Mouse (Mus musculus) forebrain, embryonic 15.5 days (tissue): ENCODE measurements around the gene Chpf2. TPM values are rescaled to one million over a fixed set of nuclear protein-coding genes. Genes with fewer than 3 reads are reported as not detected.

Experiments
- ATAC-seq: fragments of 200-750 bp; cut with Nextera tagmentation; replicated peaks from 2 replicates; pipeline ENCODE4 v1.8.0; 2017; ENCODE audit warnings: mild to moderate bottlenecking, moderate TSS enrichment, moderate library complexity
- H3K27ac ChIP-seq: fragments of 300-500 bp; sonication (generic); replicated peaks from 2 replicates; pipeline ENCODE4 v1.5.1; 2015; ENCODE audit warnings: mild to moderate bottlenecking, inconsistent platforms
- H3K27me3 ChIP-seq: fragments of 300-500 bp; sonication (generic); 2 replicates; pipeline ENCODE4 v1.6.1; 2015; ENCODE audit warnings: inconsistent platforms
- H3K36me3 ChIP-seq: fragments of 300-500 bp; sonication (generic); 2 replicates; pipeline ENCODE4 v1.6.1; 2015; ENCODE audit warnings: mild to moderate bottlenecking, inconsistent platforms
- H3K4me1 ChIP-seq: fragments of 300-500 bp; sonication (generic); 2 replicates; pipeline ENCODE4 v1.6.1; 2015; ENCODE audit warnings: inconsistent platforms
- H3K4me2 ChIP-seq: fragments of 300-500 bp; sonication (generic); replicated peaks from 2 replicates; pipeline ENCODE4 v1.6.1; 2015; ENCODE audit warnings: mild to moderate bottlenecking, inconsistent platforms
- H3K4me3 ChIP-seq: fragments of 300-500 bp; sonication (generic); 2 replicates; pipeline ENCODE4 v1.5.1; 2015; ENCODE audit warnings: mild to moderate bottlenecking, inconsistent platforms
- H3K9ac ChIP-seq: fragments of 300-500 bp; sonication (generic); replicated peaks from 2 replicates; pipeline ENCODE4 v1.6.1; 2015; ENCODE audit warnings: mild to moderate bottlenecking, inconsistent platforms
- H3K9me3 ChIP-seq: fragments of 300-500 bp; sonication (generic); 2 replicates; pipeline ENCODE4 v1.6.1; 2016; ENCODE audit warnings: inconsistent platforms
- WGBS: fragments of 180-500 bp; shearing (Covaris S2); methylation state at CpG from one replicate; pipeline ENCODE4 v1.1.7; 2015; ENCODE audit warnings: mixed read lengths; 5-methylcytosine and 5-hydroxymethylcytosine counted together
- polyA plus RNA-seq: library from polyadenylated mRNA; unstranded; fragments of >200 nt; fragmentation: Nextera tagmentation; extraction: Ambion mirVana; gene quantifications from 2 replicates; pipeline ENCODE4 v1.2.1, GENCODE M21; 2015

The Chpf2 gene
- polyA plus RNA-seq, 1 experiment from 2014 or later = 21.1 TPM

GRCm38 (mm10) chr5:24601071-24601835, 14.7 kb downstream of the Chpf2 start:
- no peaks in the 10 kb centered on the region for H3K27me3 ChIP-seq
- peak overlapping the region; percentile 82 for H3K4me2 ChIP-seq
- no peak for ATAC-seq
- peak overlapping the region; percentile 82 for H3K9ac ChIP-seq
- no peaks in the 10 kb centered on the region for H3K9me3 ChIP-seq
- H3K4me3 ChIP-seq = peak overlapping the region; percentile 67
- no peaks in the 10 kb centered on the region for H3K36me3 ChIP-seq
- peak overlapping the region; percentile 99 for H3K27ac ChIP-seq
- WGBS = under 1% methylated on average over 32 of the region's 33 CpGs
- H3K4me1 ChIP-seq = peaks cover 83% of the 10 kb centered on the region

GRCm38 (mm10) chr5:24601911-24602750, 15.6 kb downstream of the Chpf2 start:
- Histone ChIP-seq H3K27ac (peak overlapping the region; percentile 99), H3K4me3 (peak overlapping the region; percentile 67), H3K27me3 (no peaks in the 10 kb centered on the region), H3K9ac (peak overlapping the region; percentile 82), H3K36me3 (no peaks in the 10 kb centered on the region), H3K9me3 (no peaks in the 10 kb centered on the region), H3K4me1 (peaks cover 83% of the 10 kb centered on the region), H3K4me2 (peak overlapping the region; percentile 82)
- ATAC-seq = peak; percentile 27
- WGBS = under 1% methylated on average over 73 of the region's 73 CpGs

- Histone ChIP-seq H3K4me3 (peak overlapping the region; percentile 67), H3K27me3 (no peaks in the 10 kb centered on the region), H3K36me3 (no peaks in the 10 kb centered on the region), H3K9me3 (no peaks in the 10 kb centered on the region), H3K4me2 (peak overlapping the region; percentile 82), H3K4me1 (peaks cover 78% of the 10 kb centered on the region), H3K27ac (peak overlapping the region; percentile 99), H3K9ac (peak overlapping the region; percentile 82)
- whole genome bisulfite sequencing = 1% methylated on average over 16 of the region's 16 CpGs
- peak; percentile 24 for ATAC-seq
These were observed 16.3 kb downstream of the Chpf2 start for GRCm38 (mm10) chr5:24602751-24603343.

DNA sequence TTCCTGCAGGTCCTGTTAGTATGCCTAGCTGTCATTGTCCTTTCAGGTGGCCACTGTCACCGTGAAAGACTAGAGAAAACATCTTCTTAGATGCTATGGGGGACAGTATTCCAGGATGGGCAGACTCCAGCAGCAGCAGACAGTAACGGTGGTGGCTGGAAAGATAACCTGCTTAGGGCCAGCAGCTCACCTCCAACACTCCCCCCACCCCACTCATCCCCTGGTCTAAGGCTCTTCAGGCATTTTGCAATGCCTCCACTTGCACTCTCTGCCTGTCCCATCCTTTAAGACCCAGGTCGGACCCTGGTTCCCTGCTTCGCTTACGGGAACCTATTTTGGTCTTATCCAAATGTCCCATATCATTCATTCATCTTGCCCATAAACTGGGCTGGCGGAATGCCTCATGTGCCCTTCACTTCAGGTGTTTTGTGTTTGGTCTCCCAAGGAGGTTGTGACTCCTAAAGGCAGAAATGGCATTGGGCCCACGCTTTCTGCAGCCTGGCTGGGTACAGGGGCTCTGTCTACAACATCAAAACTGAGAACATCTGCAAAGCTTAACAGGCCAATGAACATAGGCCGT, 17.0 kb downstream of the Chpf2 start:
- H3K36me3 ChIP-seq = no peaks in the 10 kb centered on the region
- peak overlapping the region; percentile 99 for H3K27ac ChIP-seq
- H3K4me1 ChIP-seq = peaks cover 72% of the 10 kb centered on the region
- no peaks in the 10 kb centered on the region for H3K9me3 ChIP-seq
- peak overlapping the region; percentile 67 for H3K4me3 ChIP-seq
- WGBS = 63% methylated on average over 8 of the region's 8 CpGs
- H3K9ac ChIP-seq = peak overlapping the region; percentile 91
- no peaks in the 10 kb centered on the region for H3K27me3 ChIP-seq
- ATAC-seq = no peak
- peak overlapping the region; percentile 82 for H3K4me2 ChIP-seq

GRCm38 (mm10) chr5:24604080-24604655, 17.6 kb downstream of the Chpf2 start:
- peak; percentile 1; the same call in 1 of the 2 replicates for ATAC-seq
- Histone ChIP-seq H3K4me2 (peak overlapping the region; percentile 82), H3K4me1 (peaks cover 66% of the 10 kb centered on the region), H3K4me3 (peak overlapping the region; percentile 67), H3K9ac (peak overlapping the region; percentile 91), H3K27me3 (no peaks in the 10 kb centered on the region), H3K36me3 (no peaks in the 10 kb centered on the region), H3K9me3 (no peaks in the 10 kb centered on the region), H3K27ac (peak overlapping the region; percentile 99)
- WGBS = 11% methylated on average over 12 of the region's 12 CpGs

DNA sequence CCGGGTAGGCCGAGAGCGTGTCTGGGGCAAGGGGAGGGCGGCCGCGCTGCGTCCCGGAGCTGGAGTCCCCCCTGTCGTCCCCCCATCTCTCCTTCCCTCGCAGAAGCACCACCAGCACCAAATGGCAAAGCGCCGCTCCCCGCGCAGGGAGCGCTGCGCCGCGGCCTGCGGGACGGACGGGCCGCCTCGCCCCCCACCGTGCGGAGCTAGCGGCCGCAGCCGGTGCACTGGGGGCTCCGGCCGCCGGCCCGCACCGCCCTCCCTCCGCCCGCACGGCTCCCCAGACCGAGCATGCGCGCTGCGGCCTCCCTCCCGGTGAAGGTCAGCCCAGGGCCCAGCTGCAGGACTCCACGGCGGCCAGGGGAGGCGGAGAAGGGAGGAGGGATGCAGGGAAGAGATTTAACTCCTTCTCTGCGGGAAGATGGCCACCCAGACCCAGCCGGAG, 18.1 kb downstream of the Chpf2 start:
- peak; percentile 59 for ATAC-seq
- H3K9ac ChIP-seq = peak overlapping the region; percentile 91
- H3K4me3 ChIP-seq = peak overlapping the region; percentile 67
- no peaks in the 10 kb centered on the region for H3K27me3 ChIP-seq
- no peaks in the 10 kb centered on the region for H3K9me3 ChIP-seq
- H3K27ac ChIP-seq = peak overlapping the region; percentile 99
- under 1% methylated on average over 45 of the region's 46 CpGs for WGBS
- peaks cover 61% of the 10 kb centered on the region for H3K4me1 ChIP-seq
- peak overlapping the region; percentile 82 for H3K4me2 ChIP-seq
- no peaks in the 10 kb centered on the region for H3K36me3 ChIP-seq

DNA sequence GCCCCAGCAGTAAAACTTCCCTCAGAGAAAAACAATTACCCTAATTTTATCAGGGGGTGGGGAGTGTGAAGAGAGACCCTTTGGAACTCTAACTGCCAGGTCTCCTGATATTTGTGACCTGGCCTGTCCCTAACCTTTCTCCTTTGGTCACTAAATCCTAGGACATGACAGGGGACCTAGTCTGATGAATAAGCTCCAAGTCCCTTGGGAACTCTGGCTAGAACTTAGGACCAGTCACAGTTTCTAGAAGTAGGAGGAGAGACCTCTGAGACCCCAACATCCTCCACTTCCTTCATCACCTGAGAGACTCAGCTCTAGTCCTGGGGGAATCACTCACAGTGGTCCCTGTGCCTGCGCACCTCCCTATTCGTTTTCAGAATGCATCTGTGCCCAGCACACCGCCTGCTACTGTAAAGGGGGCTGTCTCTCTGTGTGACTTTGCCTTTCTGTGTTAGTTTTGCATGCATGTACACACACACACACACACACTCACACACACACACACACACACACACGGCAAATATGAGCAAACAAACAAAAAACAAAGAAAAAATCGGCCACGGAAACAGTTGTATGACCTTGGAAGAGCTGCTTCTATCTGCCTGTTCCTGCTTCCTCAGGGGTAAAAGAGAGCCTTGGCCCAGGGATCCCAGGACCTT, 18.9 kb downstream of the Chpf2 start:
- no peaks in the 10 kb centered on the region for H3K36me3 ChIP-seq
- WGBS = 8% methylated on average over 6 of the region's 6 CpGs
- peak overlapping the region; percentile 82 for H3K4me2 ChIP-seq
- peaks cover 55% of the 10 kb centered on the region for H3K4me1 ChIP-seq
- peak overlapping the region; percentile 91 for H3K9ac ChIP-seq
- no peaks in the 10 kb centered on the region for H3K9me3 ChIP-seq
- H3K27me3 ChIP-seq = no peaks in the 10 kb centered on the region
- no peak for ATAC-seq
- peak overlapping the region; percentile 99 for H3K27ac ChIP-seq
- H3K4me3 ChIP-seq = peak overlapping the region; percentile 67

GRCm38 (mm10) chr5:24605980-24606665, 19.6 kb downstream of the Chpf2 start:
- H3K9me3 ChIP-seq = no peaks in the 10 kb centered on the region
- ATAC-seq = no peak; the same call in 1 of the 2 replicates
- H3K4me1 ChIP-seq = peaks cover 52% of the 10 kb centered on the region
- peak overlapping the region; percentile 99 for H3K27ac ChIP-seq
- H3K36me3 ChIP-seq = no peaks in the 10 kb centered on the region
- H3K4me2 ChIP-seq = peak overlapping the region; percentile 82
- H3K27me3 ChIP-seq = no peaks in the 10 kb centered on the region
- peak overlapping the region; percentile 67 for H3K4me3 ChIP-seq
- peak overlapping the region; percentile 91 for H3K9ac ChIP-seq
- WGBS = 13% methylated on average over 14 of the region's 14 CpGs

GRCm38 (mm10) chr5:24609388-24609787, 22.8 kb downstream of the Chpf2 start:
- no peaks in the 10 kb centered on the region for H3K36me3 ChIP-seq

GRCm38 (mm10) chr5:24611366-24612301, 25.1 kb downstream of the Chpf2 start:
- Histone ChIP-seq H3K4me1 (peaks cover 24% of the 10 kb centered on the region), H3K27me3 (no peaks in the 10 kb centered on the region), H3K9ac (no peak overlapping the region), H3K4me2 (no peak overlapping the region), H3K4me3 (no peak overlapping the region), H3K9me3 (no peaks in the 10 kb centered on the region), H3K27ac (peak overlapping the region; percentile 71), H3K36me3 (no peaks in the 10 kb centered on the region)
- WGBS = 20% methylated on average over 7 of the region's 7 CpGs
- peak; percentile 86 for ATAC-seq

More at GRCm38 (mm10) chr5:24609388-24609787, 22.8 kb downstream of the Chpf2 start:
- Histone ChIP-seq H3K9me3 (no peaks in the 10 kb centered on the region), H3K27me3 (no peaks in the 10 kb centered on the region), H3K4me3 (no peak overlapping the region), H3K4me1 (peaks cover 40% of the 10 kb centered on the region), H3K9ac (no peak overlapping the region), H3K27ac (no peak overlapping the region), H3K4me2 (no peak overlapping the region)
- WGBS = 63% methylated on average over 5 of the region's 5 CpGs
- ATAC-seq = no peak
